ENCODE assay signal across 13 mouse cellular contexts in genomic region chr11:78161169-78161568, GRCm38 (mm10). TPM values are rescaled to one million over a fixed set of nuclear protein-coding genes. Genes with fewer than 3 reads are reported as not detected.
A peak's percentile ranks its signal among the peaks of the same experiment; 100 is the strongest.
DNase-seq lines count a peak whose midpoint lies in the region; ATAC-seq and TF ChIP-seq lines count a peak whose summit lies in the region.
"Had no signal": no experiment of that assay in that cellular context is flagged by ENCODE, and none has a peak within 500 bp of the region (broad histone marks: within the 10 kb centered on the region; RNA-seq: fewer than 3 reads in every experiment).

No protein-coding gene starts in this region.

- H3K27me3 ChIP-seq in kidney, embryonic 15.5 days = no peaks in the 10 kb centered on the region
- no peaks in the 10 kb centered on the region for H3K27me3 ChIP-seq in thymus, adult 2 months (ENCODE audit: control insufficient read depth, insufficient read depth, low read length)
- no peaks in the 10 kb centered on the region for H3K27me3 ChIP-seq in neural tube, embryonic 15.5 days (replicated peaks)
- H3K27me3 ChIP-seq: heart, embryonic 12.5 days had no signal

- peak; percentile 21 to 43 for DNase-seq in adrenal gland, adult (ENCODE audit: inconsistent age in 2 of 2, low spot score in 1 of 2)
- no peak for DNase-seq in adrenal gland, adult 8-10 months
- no peak for DNase-seq in kidney, adult 11 months
- peak; percentile 10 for DNase-seq in thymus, postnatal 4 days
- no peak for DNase-seq in thymus, adult 2 months
- no peak for DNase-seq in gastrocnemius, postnatal 36 days
- DNase-seq: gastrocnemius, postnatal 25 days; lung, adult 18-20 months had no signal

- intact Hi-C loops in gastrocnemius, postnatal 36 days (cut with DNase I) = no loop called here

- peaks cover 70% of the 10 kb centered on the region for H3K36me3 ChIP-seq in kidney, embryonic 15.5 days
- peaks cover 35% of the 10 kb centered on the region for H3K36me3 ChIP-seq in thymus, adult 2 months (ENCODE audit: control insufficient read depth, insufficient read depth, low read length)
- peaks cover 51% of the 10 kb centered on the region for H3K36me3 ChIP-seq in neural tube, embryonic 15.5 days

- H3K9ac ChIP-seq in kidney, embryonic 15.5 days = no peak overlapping the region
- H3K9ac ChIP-seq in neural tube, embryonic 15.5 days (replicated peaks) = no peak overlapping the region

- no peak overlapping the region for H3K4me3 ChIP-seq in kidney, embryonic 15.5 days (replicated peaks)
- H3K4me3 ChIP-seq in thymus, adult 2 months (ENCODE audit: control insufficient read depth, insufficient read depth, low read length) = no peak overlapping the region
- 0 out of 2 replicates have a peak overlapping the region, but pooled peaks have one; percentile 0 for H3K4me3 ChIP-seq in neural tube, embryonic 15.5 days (replicated peaks)

- peaks cover 62% of the 10 kb centered on the region for H3K4me1 ChIP-seq in kidney, embryonic 15.5 days
- H3K4me1 ChIP-seq in thymus, adult 2 months (replicated peaks; ENCODE audit: control insufficient read depth, insufficient read depth, low read length) = peaks cover 26% of the 10 kb centered on the region
- H3K4me1 ChIP-seq in neural tube, embryonic 15.5 days = peaks cover 71% of the 10 kb centered on the region

- no peak for TF ChIP-seq CTCF in thymus, adult 2 months (IDR thresholded peaks at IDR 0.05; ENCODE audit: borderline replicate concordance, control insufficient read depth, extremely low read depth, insufficient read depth, low read length, poor library complexity)

- no peaks in the 10 kb centered on the region for H3K9me3 ChIP-seq in kidney, embryonic 15.5 days (replicated peaks)
- no peaks in the 10 kb centered on the region for H3K9me3 ChIP-seq in neural tube, embryonic 15.5 days (replicated peaks)
- H3K9me3 ChIP-seq: heart, embryonic 12.5 days had no signal

- H3K27ac ChIP-seq in kidney, embryonic 15.5 days = peak overlapping the region; percentile 96; the same call in 1 of the 2 replicates
- H3K27ac ChIP-seq in thymus, adult 2 months (ENCODE audit: control insufficient read depth, insufficient read depth, low read length) = no peak overlapping the region
- H3K27ac ChIP-seq in neural tube, embryonic 15.5 days (replicated peaks) = 0 out of 2 replicates have a peak overlapping the region, but pooled peaks have one; percentile 98
- H3K27ac ChIP-seq: macrophage had no signal

- no peak overlapping the region for H3K4me2 ChIP-seq in kidney, embryonic 15.5 days
- H3K4me2 ChIP-seq in neural tube, embryonic 15.5 days = no peak overlapping the region

- no peak for ATAC-seq in kidney, embryonic 15.5 days (replicated peaks; ENCODE audit: low FRiP score)
- ATAC-seq in neural tube, embryonic 15.5 days (ENCODE audit: low FRiP score) = no peak

- WGBS in kidney, embryonic 15.5 days = 86% methylated on average over 14 of the region's 14 CpGs
- WGBS in thymus, adult 2 months = 96% methylated on average over 14 of the region's 14 CpGs
- 90% methylated on average over 14 of the region's 14 CpGs for WGBS in neural tube, embryonic 15.5 days

- no peak for TF ChIP-seq POLR2A in thymus, adult 2 months (IDR thresholded peaks at IDR 0.05; ENCODE audit: control insufficient read depth, extremely low read depth, insufficient read depth, low read length, poor library complexity)

RNA-seq across cellular contexts. Expression of gene Traf4, which starts 4.2 kb away (rescaled TPM):
- 10 to 100 TPM; 18.0 to 31.3 (median 22.8) TPM for total RNA-seq in adrenal gland, adult 8-10 months (2022)
- 94.2 and 99.5 TPM in 2 replicates for polyA plus RNA-seq in kidney, embryonic 15.5 days (2015; fragmentation: Nextera tagmentation; extraction: Ambion mirVana)
- polyA plus RNA-seq in thymus, adult 2 months (2012; rRNA removed) = 275 TPM in 2 replicates
- 82.1 and 85.4 TPM in 2 replicates for polyA plus RNA-seq in neural tube, embryonic 15.5 days (2015; fragmentation: Nextera tagmentation; extraction: Ambion mirVana)
- total RNA-seq in gastrocnemius, postnatal 36 days (2021) = 1 to 10 TPM; 2.2 to 3.2 TPM

RNA-seq across cellular contexts. Expression of gene Nek8, which starts 15.3 kb away (rescaled TPM):
- 10 to 100 TPM; 10.7 to 29.6 (median 21.6) TPM for total RNA-seq in adrenal gland, adult 8-10 months (2022)
- 21.1 and 25.0 TPM in 2 replicates for polyA plus RNA-seq in kidney, embryonic 15.5 days (2015; fragmentation: Nextera tagmentation; extraction: Ambion mirVana)
- polyA plus RNA-seq in thymus, adult 2 months (2012; rRNA removed) = 27.0 and 27.4 TPM in 2 replicates
- 7.0 and 9.7 TPM in 2 replicates for polyA plus RNA-seq in neural tube, embryonic 15.5 days (2015; fragmentation: Nextera tagmentation; extraction: Ambion mirVana)
- total RNA-seq in gastrocnemius, postnatal 36 days (2021) = under 1 TPM; 0.59 to 0.64 TPM

RNA-seq across cellular contexts. Expression of gene Tlcd1, which starts 15.3 kb away (rescaled TPM):
- 10 to 100 TPM; 54.5 to 65.1 (median 61.2) TPM for total RNA-seq in adrenal gland, adult 8-10 months (2022)
- polyA plus RNA-seq in kidney, embryonic 15.5 days (2015; fragmentation: Nextera tagmentation; extraction: Ambion mirVana) = 28.7 and 31.8 TPM in 2 replicates
- polyA plus RNA-seq in thymus, adult 2 months (2012; rRNA removed) = 30.0 and 33.1 TPM in 2 replicates
- polyA plus RNA-seq in neural tube, embryonic 15.5 days (2015; fragmentation: Nextera tagmentation; extraction: Ambion mirVana) = 19.3 and 20.0 TPM in 2 replicates
- total RNA-seq in gastrocnemius, postnatal 36 days (2021) = 1 to 10 TPM in 1 of 2 experiments, under 1 TPM in 1; 0.99 to 1.4 TPM

RNA-seq across cellular contexts. Expression of gene Rpl23a, which starts 22.2 kb away (rescaled TPM):
- total RNA-seq in adrenal gland, adult 8-10 months (2022) = 1,000 to 10,000 TPM; 1,361 to 1,741 (median 1,547) TPM
- polyA plus RNA-seq in kidney, embryonic 15.5 days (2015; fragmentation: Nextera tagmentation; extraction: Ambion mirVana) = 1,327 and 1,492 TPM in 2 replicates
- polyA plus RNA-seq in thymus, adult 2 months (2012; rRNA removed) = 193 and 312 TPM in 2 replicates
- 774 and 869 TPM in 2 replicates for polyA plus RNA-seq in neural tube, embryonic 15.5 days (2015; fragmentation: Nextera tagmentation; extraction: Ambion mirVana)
- total RNA-seq in gastrocnemius, postnatal 36 days (2021) = 100 to 1,000 TPM; 644 to 813 TPM

RNA-seq across cellular contexts. Expression of gene Rab34, which starts 27.1 kb away (rescaled TPM):
- 100 to 1,000 TPM in 2 of 4 experiments, 10 to 100 TPM in 2; 72.8 to 116 (median 98.4) TPM for total RNA-seq in adrenal gland, adult 8-10 months (2022)
- polyA plus RNA-seq in kidney, embryonic 15.5 days (2015; fragmentation: Nextera tagmentation; extraction: Ambion mirVana) = 113 and 132 TPM in 2 replicates
- polyA plus RNA-seq in thymus, adult 2 months (2012; rRNA removed) = 15.4 and 18.5 TPM in 2 replicates
- 66.1 and 71.0 TPM in 2 replicates for polyA plus RNA-seq in neural tube, embryonic 15.5 days (2015; fragmentation: Nextera tagmentation; extraction: Ambion mirVana)
- total RNA-seq in gastrocnemius, postnatal 36 days (2021) = 1 to 10 TPM; 4.2 to 4.5 TPM
- total RNA-seq: neutrophil, adult 5-6 weeks had no signal

Comparison
In these comparisons a context has a peak if more than half of its experiments do, and no peak if none do; other contexts are left out.
1. DNase-seq: peak in adrenal gland, adult (2 of 2) and thymus, postnatal 4 days (single experiment); none in adrenal gland, adult 8-10 months (single experiment), kidney, adult 11 months (single experiment), thymus, adult 2 months (single experiment) and gastrocnemius, postnatal 36 days (0 of 2).